Mouse (Mus musculus) fat pad, adult 2 months (tissue): ENCODE results near the gene Tmem144.
A peak's percentile ranks its signal among the peaks of the same experiment; 100 is the strongest.

Experiments used
- DNase-seq: peaks from one replicate; pipeline ENCODE4 v3.0.0-alpha.2; 2011; ENCODE audit warnings: low read depth, low spot score; ENCODE audit errors: extremely low read depth

Tmem144 gene

DNA sequence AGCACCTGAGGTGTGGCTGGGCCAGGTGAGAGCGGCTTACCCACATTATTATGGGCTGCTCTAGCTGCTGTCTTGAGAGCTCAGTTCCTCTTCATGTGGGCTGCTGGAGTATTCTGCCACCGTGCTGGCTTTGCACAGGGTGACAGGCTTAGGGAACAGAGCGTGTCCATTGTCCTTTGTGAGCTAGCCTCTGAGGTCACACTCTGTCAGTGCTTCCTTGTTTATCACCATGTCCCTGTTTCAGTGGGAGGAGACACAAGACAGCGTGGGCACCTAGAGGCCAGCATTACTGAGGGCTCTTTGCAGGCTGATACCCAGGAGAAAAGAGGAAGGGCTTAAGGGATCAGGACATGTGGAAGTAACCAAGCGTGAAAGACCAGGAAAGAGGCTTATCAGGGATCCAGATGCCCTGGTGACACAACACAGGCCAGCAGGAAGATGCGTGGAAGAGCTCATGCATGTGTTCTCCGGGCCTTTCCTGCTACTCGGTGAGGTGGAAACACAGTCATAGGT, at the start of gene Tmem144:
Gene Tmem144 (minus strand): TSS at position 120 of the 513 bp plus-strand sequence.
- DNase-seq: no peak

DNA sequence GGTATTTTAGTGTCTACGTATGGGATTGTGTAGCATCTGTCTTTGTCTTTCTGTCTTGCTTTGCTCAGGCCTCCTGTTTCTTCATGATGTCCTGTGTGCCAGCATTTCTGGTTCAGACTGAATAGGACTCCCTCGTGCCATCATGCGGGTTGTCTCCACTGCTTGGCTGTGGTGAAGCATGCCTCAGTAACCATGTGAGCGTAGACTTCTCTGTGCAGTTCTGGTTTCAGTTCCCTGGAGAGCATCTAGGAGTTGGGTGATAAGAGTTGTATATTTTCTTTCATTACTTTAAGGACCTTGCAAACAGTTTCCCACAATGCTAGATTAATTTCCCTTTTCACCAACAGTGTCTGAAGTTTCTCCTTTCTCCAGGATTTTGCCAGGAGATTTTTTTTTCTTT, 49.2 kb upstream of the Tmem144 start:
- DNase-seq: no peak

DNA sequence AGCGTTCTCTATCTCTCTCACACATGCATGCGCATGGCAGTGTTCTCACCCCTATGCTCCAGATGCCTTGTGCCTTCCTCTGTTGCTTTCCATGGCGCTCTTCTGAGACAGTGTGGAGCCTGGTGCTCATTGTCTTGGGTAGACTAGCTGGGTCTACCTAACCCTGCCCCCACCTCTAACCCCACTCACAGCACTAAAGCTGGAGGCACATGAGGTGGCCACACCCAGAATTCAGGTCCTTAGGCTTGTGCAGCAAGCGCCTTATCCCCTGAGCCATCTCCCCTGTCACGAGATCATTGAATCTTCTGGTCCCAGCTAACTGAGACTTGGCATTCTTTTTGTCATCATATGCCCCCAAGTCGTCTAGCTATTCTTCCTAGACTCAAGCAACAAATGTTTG, 48.7 kb upstream of the Tmem144 start:
- DNase-seq: no peak

DNA sequence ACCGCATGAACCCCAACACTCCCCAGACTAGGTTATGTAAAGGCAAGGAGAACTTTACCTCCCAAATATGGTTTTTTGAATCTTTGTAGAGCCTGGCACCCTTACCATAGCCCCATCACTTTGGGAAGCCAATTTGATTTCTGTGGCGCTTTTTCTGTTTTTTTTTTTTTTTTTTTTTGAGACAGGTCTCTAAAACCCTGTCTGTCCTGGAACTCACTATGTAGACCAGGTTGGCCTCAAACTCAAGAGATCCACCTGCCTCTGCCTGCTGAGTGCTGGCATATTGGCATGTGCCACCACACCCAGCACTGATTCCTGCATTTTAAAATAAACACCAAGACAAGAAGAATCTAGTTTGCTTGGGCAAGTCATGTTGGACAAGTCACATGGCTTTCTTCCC, 47.9 kb upstream of the Tmem144 start:
- DNase-seq: no peak

DNA sequence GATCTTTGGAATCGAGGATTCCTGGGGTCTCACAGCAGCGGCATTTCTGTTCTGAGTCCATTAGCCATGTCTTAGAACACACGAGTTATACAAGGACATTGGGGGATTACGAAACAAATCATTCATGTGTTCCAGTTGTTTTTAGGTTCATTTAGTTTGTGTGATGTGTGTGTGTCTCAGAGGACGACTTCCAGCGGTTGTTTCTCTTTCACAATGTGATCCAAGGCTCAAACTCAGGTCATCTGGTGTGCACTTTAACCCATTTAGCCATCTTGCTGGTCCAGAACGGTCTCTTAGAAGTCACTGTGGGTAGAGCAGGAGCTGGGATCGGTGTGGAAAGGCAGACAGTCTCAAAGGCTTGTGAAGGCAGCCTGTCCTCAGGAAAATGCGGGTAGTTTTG, 47.3 kb upstream of the Tmem144 start:
- DNase-seq: no peak

DNA sequence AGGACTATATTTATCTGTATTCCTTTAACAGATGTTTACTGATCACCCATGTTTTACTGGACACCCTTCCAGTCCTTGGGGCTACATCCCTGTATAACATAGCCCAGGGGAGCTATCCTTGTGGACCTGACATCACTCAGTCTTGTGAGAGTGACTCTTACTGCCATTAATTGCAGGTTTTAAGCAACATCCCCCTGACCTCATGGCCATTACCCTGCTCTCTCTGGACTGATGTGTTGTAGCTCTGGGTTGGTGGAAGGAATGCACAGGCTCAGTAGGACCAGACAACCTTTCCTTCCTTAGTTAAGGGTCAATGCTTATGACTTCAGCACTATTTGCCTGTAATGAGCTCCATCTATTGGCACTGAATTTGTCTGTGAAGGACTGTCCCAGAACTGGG, 45.9 kb upstream of the Tmem144 start:
- DNase-seq: no peak

DNA sequence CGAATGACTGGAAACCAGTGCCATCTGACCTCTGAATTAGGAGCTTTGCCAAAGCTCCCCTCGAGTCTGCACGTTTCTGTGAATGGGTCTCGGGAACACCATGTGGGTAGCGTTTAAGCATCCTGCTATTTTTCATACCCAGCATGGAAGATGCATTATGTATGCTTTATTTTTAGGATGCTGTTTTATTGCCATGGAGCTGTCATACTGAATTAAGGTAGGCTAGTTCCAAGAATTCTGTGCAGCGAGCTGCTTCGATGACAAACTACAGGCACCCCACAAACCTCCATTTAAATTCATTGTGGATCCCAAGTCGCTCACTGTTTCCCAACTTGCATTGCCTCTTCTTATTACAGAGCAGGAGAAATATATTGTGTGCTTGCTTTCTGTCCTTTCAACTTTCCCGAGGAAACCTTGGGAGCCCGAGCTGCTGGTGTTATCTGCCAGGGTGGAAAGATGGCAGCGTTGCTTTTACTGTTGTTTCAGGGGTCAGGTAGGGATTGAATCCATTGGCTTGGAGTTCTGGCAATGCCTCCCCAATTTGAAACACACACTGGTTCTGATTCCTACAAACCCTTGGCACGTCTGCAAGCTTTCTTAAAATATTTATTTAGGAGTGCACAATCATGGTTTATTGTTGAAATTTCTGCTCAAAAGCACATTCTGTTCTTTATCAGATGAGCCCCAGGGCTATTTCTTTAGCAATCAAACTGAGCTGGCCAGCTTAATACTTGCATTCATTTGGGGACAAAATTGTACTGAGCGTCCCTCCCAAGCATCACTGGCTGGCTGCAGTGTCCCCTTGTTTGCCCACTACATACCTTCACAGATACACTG, 45.2 kb upstream of the Tmem144 start:
- peak; percentile 87 for DNase-seq

DNA sequence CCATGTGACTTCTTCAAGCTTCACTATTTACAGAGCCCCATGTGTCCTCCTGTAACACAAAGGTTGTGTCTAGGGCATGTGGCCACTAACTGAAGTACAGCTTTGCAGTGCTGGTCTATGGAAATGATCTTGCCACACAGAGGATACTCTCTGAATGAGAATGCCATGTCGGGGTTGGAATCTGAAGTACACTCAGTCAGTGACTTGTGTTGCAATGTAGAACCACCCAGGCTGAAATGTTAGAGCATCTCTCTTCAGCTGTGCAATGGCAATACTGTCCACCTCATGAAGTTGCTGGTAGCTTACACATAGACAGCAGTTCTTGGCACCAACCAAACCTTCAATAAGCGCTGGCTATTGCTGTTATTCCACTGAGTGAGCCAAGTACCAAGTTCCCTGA, 35.4 kb upstream of the Tmem144 start:
- no peak for DNase-seq

DNA sequence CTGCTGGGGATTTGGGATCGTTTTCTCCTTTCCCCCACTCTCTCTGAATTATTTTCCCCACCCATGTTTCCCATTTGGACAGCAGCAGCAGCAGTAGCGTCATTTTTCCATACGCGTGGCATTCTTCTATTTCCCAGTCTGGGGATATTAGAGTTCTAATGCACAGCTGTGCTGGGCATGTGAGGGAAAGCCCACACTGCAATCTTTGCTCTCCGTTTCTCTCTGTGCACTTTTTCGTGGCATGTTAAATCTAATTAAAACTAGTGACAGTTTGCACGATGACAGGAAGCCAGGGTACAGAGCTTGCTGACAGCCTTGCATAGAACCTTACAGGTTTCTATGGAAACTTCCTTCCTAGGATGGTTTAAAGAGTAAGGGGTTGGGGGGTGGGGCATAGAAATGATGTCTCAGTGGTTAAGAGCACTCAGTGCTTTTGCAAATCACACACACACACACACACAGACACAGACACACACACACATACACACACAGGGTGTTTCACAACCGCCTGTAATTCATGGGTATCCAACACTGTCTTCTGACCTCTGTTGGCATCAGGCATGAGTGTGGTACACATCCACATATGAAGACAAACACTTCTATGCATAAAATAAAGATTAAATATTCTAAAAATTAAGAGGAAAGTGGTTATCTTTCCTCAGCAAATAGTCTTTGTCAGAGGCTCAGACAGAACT, 34.7 kb upstream of the Tmem144 start:
- no peak for DNase-seq

DNA sequence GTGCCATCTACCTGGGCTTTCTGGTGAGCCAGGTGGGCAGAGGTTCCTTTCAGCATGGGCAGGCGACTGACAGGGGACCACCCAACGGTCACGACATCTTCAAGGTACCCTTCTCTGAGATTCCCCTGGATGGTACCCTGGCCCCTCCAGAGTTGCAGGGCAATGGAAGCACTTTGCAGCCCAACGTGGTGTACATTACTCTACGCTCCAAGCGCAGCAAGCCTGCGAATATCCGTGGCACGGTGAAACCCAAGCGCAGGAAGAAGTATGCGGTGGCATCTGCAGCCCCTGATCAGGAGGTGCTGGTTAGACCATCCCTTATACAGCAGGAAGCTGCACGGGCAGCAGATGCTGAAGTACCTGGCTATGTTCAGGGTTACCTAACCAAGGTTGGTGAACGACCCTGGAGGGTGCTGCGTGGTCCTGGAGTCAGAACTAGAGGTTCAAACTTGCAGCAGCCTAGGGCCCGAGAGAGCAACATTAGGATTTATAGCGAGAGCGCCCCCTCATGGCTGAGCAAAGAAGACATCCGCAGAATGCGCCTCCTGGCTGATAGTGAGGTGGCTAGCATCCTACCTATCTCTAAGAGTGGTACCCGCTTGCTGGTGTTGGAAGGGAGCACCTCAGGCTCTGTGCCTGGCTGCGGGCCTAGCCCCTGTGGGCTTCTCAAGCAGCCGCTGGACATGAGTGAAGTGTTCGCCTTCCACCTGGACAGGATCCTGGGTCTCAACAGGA, 34.0 kb upstream of the Tmem144 start:
- no peak for DNase-seq

DNA sequence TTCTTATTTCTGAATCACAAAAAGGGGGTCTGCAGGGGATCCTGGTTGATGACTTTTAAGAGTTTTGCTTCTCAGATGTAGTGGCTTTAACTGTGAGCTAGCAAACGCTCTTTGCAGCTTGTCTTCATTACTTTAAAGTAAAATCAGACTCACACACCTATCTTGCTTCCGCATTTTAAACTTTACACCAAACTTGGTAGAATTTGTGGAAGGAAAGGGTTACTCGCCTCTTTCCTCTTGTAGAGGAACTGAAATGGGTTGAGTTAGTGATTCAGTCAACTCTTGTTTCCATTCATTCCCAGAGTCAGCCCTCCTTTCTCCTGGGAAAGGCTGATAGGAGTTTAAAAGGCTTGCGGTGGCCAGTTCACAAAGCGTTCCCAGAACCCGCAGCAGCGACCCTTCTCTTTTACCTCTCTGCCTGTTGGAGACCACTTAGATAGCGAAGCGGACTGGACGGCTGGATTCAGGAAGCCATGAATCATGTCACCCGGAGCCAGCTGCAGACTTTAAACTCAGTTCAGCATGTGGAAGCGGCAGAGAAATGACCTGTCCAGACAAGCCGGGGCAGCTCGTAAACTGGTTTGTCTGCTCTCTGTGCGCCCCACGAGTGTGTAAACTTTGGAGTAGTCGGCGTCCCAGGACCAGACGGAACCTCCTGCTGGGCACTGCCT, 33.2 kb upstream of the Tmem144 start:
- DNase-seq: no peak

DNA sequence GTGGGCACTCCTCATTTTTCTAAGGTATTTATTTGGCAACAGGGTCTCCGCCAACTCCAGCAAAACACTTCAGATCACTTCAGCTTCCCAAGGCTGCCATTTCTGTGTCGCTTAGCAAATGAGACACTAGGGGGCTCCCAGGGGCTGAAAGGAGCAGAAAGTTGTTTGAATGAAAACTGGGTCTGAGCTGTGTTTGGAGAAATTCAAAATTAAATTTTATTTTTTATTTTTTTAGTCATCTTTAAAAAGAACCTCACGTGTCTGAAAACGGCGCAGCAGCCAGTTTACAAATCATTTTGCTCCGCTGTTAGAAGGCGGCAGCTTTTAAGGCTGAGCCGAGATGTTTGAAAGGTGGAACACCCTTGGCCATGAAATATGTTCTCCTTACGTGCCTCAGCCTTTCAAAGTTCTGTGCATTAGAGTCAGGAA, 32.2 kb upstream of the Tmem144 start:
- DNase-seq: no peak

DNA sequence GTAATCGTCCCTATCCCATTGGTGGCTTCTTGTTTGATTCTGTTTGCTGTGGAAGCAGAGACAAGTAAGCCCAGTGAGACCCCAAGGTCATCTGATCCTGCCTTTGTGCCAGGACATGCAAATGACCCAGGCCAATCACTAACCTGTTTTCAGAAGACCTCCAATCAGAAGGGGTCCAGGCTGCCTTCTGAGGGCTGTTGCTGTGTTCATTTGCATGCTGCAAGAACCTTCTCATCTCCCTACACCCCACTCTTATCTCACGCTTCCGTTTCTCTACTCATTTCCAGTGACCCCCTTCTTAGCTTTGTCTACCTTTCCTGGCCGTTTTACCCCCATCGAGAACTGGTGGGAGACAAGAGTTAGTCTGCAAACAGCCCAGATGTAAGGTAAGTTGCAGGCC, 31.7 kb upstream of the Tmem144 start, which contains the start of gene Fam198b:
Gene Fam198b (plus strand): TSS at position 229 of the 400 bp plus-strand sequence.
- DNase-seq: no peak

DNA sequence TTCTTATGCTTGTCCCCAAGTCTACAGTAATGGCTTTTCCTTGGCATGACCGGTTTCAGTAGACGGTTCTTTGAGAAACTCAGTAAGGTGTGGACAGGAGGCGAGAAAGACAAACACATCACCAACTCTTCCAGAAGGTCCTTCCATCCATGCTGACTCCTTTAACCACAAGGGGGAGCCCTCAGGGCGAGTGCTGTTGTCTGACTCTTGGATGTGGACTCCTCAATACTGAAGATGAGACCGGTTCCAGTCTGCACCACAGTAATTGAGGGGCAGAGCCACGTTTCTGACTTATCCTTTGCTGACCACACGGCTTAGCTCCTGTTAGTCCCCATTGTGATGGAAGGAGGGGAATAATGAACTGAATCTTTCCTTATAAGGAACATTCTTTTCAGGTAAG, 30.5 kb upstream of the Tmem144 start:
- DNase-seq: no peak

DNA sequence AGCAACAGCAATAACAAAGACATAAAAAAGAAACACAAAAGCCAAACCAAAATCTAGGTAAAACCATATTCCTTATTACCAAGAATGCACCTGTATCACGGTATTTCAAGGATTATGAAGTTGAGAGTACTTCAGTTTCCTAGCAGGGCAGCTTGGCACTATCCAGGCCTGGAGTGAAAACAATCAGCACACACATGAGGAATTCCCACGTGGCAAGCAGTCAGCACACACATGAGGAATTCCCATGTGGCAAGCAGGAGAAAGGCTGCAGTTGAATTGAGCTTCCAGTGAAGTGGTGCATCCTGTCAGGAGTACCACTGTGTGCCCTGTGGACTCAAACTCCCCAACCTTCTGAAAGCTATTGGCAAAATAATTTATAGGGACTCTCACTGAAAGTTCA, 29.1 kb upstream of the Tmem144 start:
- no peak for DNase-seq

DNA sequence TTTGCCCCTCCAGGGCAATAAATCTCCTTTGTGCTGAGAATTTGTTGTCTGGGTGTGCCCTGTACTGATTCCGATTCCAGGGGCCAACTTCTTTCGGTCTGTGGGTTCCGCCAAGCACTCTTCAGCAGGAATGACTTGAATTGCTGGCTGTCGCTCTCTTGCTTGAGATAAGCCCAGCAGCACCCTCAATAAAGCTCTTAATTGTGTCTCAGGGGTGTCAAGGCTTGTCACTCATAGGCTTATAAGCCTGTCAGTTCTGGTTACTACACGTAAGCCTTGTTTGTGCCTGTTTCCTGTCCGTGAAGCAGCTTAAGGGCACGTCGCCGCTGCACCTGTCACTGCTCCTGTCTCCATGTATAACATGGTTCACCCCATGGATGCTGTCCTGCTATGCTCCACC, 26.7 kb upstream of the Tmem144 start:
- no peak for DNase-seq

DNA sequence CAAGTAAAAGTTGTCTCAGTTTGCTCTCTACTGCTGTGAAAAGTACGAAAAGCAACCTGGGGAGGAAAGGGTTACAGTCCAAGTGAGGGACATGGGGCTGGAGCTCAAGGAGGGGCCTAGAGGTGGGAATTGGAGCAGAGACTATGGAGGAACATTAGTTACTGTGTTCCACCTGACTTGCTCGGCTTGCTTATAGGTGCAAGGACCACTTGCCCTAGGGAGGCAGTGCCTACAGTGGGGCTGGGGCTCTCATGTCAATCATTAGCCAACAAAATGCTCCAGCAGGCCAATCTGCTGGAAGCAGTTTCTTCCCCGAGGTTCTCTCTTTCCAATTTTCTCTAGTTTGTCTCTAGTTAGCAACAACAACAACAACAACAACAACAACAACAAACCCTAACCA, 25.8 kb upstream of the Tmem144 start:
- DNase-seq: no peak

DNA sequence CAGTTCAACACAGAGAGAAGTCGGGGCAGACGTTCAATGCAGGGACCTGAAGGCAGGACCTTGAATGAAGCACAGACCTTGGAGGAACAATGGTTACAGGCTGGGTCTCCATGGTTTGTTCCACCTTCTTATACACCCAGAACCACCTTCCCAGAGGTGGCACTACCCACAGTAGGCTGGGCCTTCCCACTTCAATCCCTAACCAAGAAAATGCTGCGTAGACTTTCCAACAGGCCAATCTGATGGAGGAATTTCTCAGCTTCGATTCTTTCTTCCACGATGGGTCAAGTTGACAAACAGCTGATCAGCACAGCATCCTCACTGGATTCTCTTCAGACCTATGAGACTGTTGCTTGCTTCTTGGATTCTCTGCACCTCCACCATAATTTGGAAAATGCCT, 22.9 kb upstream of the Tmem144 start:
- no peak for DNase-seq

DNA sequence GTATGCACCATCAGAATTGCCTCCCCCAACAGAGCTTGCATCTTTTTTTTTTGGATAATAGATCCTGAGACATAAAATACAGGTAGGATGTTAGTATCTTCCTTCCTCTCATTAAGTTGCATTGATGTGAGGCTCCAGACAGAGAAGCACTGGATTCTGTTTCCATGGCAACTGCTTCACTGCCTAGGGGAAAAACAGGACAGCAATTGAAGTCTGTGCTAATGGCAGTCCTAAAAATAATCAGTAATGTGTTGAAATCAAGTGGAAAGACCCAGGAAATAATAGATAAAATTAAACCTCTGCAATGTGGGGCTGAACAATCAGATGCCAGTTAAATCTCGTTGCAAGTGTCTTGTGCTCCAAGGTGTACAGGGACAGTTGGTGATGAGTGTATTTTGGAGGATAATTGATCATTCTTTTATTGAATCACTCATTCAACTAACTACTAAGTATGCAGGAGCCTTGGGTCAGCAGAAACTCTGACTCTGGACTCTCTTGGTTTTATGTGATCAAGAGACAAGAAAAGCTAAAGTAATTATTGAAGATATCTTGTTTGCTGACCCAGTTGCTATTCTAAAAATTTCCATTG, 14.6 kb upstream of the Tmem144 start:
- no peak for DNase-seq

DNA sequence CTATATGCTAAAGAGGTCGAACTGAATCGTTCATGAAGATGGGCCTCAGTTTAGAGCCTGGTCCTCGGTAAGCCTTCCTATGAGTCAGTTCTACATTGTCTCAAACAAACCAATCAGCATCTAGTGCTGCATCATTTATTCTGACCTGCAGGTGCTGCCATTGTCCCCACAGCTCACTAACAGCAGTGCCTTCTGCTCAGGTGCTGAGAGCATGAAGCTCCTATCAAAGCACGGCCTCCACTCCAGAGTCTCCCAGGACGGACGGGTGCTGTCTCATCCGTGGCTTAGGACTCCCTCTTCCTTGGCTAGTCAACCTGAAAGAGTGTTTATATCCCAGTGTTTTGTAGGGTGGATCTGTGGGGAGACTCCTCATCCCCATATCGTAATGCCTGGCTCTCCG, 14.0 kb upstream of the Tmem144 start:
- no peak for DNase-seq

DNA sequence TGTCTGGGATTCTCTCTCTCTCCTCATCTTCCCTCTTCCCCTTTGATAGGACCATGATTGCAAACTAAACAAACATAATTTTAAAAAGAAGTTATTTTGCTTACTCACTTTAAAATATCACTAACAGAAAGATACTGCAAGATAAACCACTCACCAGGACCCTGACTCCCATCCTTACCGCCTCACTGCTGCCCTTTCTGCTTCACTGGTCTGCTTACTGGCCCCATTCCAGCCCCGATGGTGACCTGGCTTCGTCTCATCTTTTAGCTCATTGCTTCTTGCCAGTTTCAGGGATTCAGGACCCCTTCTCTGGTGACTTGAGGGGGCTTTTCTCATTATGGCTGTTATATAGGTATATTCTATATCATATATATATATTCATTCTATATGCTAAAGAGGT, 13.5 kb upstream of the Tmem144 start:
- no peak for DNase-seq
